Mouse (Mus musculus) adrenal gland, postnatal 4 days (tissue): Measurements from ENCODE around the gene Zyx. TPM values are rescaled to one million over a fixed set of nuclear protein-coding genes. Genes with fewer than 3 reads are reported as not detected.

Source experiments
- DNase-seq, 2 experiments: peaks; one replicate each; pipeline ENCODE4 v3.0.0; 2021 to 2022; ENCODE audit warnings: low spot score in 2 of 2, mixed read lengths in 2 of 2
- total RNA-seq, 2 experiments: library from RNA; stranded (reverse); gene quantifications; 2 replicates each; pipeline ENCODE4 v1.2.3; 2021

Gene Zyx
- total RNA-seq, 2 experiments from 2014 or later: 106 to 111 TPM

DNA sequence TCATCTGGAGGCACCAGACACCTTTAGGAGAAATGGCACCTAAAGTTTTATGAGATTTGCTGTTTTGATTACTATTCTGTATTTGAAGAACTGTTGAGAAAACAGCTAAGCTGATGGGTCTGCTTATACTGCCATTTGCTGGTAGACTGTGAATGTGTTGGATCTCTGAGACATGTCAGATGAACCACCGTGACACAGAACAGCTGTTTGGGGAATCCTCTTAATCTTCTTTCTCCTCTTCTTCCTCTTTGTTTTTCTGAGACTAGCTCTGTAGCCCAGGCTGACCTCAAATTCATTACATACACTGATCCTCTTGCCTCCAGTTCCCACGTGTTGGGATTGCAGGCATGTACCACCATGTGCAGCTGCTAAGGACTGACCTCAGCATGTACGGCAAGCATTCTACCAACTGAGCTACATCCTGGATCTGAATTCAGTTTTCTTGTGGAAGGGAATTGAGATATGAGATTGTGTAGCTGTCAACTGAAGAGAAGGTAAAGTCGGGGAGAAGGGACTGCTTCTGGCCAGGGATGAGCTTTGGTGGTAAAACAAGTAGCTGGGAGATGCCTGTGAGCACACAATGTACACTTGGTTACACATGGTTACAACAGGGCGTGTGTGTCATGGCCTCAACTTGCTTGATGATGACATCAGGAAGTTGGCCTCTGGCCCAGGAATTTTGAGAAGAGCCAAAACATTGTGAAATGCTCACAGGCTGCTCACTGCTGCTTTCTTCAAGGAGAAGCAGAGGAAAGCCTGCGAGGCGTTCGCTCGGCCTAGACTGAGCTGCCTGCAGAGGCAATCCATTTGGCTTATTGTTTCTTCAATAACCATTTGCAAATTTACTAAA is 46.8 kb downstream of the Zyx start:
- DNase-seq: peak; percentile 48 to 69

DNA sequence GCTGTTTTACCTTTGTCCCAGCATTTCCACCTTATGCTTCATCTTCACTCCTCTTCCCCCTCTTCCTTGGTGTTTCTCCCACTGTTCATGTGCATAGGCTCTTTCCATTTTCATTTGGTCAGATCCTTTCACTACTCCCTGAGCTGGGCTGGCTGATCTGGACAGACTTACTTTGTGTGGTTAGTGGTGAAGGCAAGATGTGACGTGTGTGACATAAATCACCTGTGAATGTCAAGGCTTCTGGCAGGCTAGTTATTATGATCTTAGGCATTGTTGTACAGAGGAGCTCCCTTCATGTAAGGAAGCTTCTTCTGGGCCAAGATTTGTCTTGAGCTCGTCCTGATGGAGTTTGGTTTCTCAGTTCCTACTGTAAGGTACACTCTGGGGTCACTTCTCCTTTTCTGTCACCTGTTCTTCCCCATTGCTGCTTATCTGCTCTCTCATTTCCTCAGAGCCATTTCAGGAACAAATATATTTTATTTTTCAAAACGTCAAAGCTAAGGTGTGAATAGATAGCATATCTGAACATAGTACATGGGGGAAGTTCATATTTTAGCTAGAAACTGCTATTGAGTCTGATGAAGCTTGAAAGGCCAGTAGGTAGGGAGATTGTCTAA is 47.7 kb downstream of the Zyx start:
- no peak for DNase-seq

DNA sequence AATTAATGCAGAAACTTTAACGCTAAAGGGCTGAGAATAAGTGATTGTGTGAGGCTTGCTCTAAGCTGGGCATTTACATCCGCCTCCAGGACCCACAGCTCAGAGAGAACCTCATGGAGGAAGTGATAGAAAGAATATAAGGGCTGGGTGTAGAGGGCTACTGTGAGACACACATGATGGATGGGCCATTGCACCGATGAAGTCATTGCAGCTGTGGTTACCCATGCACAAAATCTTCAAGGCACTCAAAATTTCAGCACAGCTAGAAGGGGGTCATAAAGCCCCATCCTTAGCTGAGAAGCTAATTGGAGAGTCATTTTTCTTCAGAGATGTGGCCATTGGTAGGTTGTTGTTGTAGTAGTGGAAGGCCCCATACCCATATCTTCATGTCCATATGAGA is 48.9 kb downstream of the Zyx start:
- no peak for DNase-seq

DNA sequence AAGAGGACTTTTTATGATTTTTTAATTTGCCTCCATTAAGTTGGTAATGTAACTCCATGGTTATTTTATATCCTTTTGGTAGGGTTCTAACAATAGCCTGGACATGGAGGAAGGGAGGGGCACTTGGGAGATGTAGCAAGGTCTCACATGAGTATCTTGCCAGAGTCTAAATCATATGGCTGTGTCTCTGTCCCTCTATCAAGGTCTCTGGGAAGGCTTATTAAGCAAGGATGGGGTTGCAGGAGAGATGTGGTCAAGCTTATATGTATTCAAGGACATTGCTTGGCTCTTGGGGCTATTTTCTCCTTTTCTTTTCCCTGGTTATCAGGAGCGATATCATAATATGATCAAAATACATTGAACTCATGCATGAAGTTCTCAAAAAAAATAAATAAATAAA is 49.6 kb downstream of the Zyx start:
- DNase-seq: no peak

DNA sequence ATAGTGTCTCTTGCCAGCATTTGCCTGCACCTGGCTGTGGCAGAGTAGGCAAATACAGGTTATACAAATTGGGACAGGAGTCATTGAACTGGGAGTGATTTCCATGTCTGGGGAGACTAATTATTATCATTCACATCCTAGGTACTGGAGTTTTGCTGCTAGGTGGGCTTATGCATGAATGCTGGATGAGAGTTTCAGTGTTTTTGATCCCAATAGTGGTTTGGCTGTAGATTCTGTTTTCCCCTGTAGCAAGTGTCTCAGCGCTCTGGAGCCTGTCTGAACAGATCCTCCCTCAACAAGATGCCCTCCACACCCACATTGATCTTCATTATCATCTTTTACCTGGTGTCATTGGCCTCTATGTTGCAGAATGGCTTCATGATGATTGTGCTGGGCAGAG is 50.5 kb downstream of the Zyx start, which contains the start of gene Tas2r143:
Tas2r143 (plus strand) TSS at position 301 of the 400 bp plus-strand sequence.
- DNase-seq: no peak

DNA sequence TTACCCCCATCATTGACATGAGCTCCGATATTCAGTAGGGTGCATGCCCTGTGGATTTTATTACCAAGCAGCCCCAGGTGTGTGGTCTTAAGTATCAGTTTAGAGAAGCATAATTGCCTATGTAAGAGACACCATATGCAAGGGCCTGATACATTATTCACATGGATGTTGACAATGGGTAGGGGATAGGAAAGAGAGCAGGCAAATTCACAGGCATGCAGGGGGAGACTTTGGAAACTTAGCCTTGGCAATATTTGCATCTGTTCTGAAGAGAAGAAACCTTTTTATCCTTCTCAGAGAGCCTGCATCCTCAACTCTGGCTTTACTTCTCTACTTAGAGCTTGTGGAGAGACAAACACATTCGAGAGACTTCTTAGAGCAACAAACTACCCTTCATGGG is 55.7 kb downstream of the Zyx start, which contains the start of gene Tas2r135:
Tas2r135 (plus strand) TSS at position 301 of the 400 bp plus-strand sequence.
- DNase-seq: no peak

Other genes starting within 250 kb of the Zyx start
- not detected for gene Tas2r139, start 208.7 kb upstream of the Zyx start, total RNA-seq
- not detected for gene Tas2r144, start 134.3 kb upstream of the Zyx start, total RNA-seq
- 10 to 100 TPM; 75.2 to 77.9 TPM for gene Gstk1, start 103.7 kb upstream of the Zyx start, total RNA-seq
- gene Tmem139, start 87.7 kb upstream of the Zyx start, total RNA-seq: 1 to 10 TPM in 1 of 2 experiments, under 1 TPM in 1; 0.37 to 1.7 TPM
- 10 to 100 TPM; 52.4 to 61.4 TPM for gene Casp2, start 84.6 kb upstream of the Zyx start, total RNA-seq
- gene Clcn1, start 62.9 kb upstream of the Zyx start, total RNA-seq: 1 to 10 TPM; 1.5 to 2.6 TPM
- 1 to 10 TPM; 1.3 to 1.5 TPM for gene Fam131b, start 25.0 kb upstream of the Zyx start, total RNA-seq
- gene Epha1, start 23.6 kb downstream of the Zyx start, total RNA-seq: 1 to 10 TPM; 3.2 to 4.9 TPM
- 1 to 10 TPM; 2.7 TPM for gene Tas2r143, start 50.6 kb downstream of the Zyx start, total RNA-seq
- gene Tas2r135, start 55.8 kb downstream of the Zyx start, total RNA-seq: 1 to 10 TPM; 1.2 to 1.8 TPM
- gene Tas2r126, start 84.9 kb downstream of the Zyx start, total RNA-seq: 1 to 10 TPM in 1 of 2 experiments, under 1 TPM in 1; 0.98 to 1.1 TPM
- not detected for gene Olfr458, start 115.6 kb downstream of the Zyx start, total RNA-seq
- not detected for gene Olfr457, start 126.7 kb downstream of the Zyx start, total RNA-seq
- gene Olfr456, start 137.6 kb downstream of the Zyx start, total RNA-seq: not detected
- gene Olfr455, start 198.0 kb downstream of the Zyx start, total RNA-seq: under 1 TPM in 1 of 2 experiments, not detected in 1; 0.23 TPM
- gene Tcaf3, start 248.1 kb downstream of the Zyx start, total RNA-seq: not detected